Mouse (Mus musculus) thymus, postnatal 25 days (tissue): Measurements from ENCODE around the gene Nup107.

Experiments
- DNase-seq: peaks from one replicate; pipeline ENCODE4 v3.0.0; 2022

The Nup107 gene

GRCm38 (mm10) chr10:117776281-117777102, 16.0 kb downstream of the Nup107 start:
- no peak for DNase-seq

GRCm38 (mm10) chr10:117775401-117776144, 16.9 kb downstream of the Nup107 start:
- no peak for DNase-seq

GRCm38 (mm10) chr10:117774817-117775120, 17.7 kb downstream of the Nup107 start:
- no peak for DNase-seq

GRCm38 (mm10) chr10:117774011-117774816, 18.3 kb downstream of the Nup107 start:
- no peak for DNase-seq

GRCm38 (mm10) chr10:117773106-117773720, 19.3 kb downstream of the Nup107 start:
- no peak for DNase-seq

- no peak for DNase-seq
Measured at GRCm38 (mm10) chr10:117772364-117773105, 20.0 kb downstream of the Nup107 start.

GRCm38 (mm10) chr10:117771131-117771510, 21.4 kb downstream of the Nup107 start:
- no peak for DNase-seq

- DNase-seq, result no peak
Measured at GRCm38 (mm10) chr10:117770286-117771130, 22.0 kb downstream of the Nup107 start.

GRCm38 (mm10) chr10:117769541-117770285, 22.8 kb downstream of the Nup107 start:
- DNase-seq, result no peak

- no peak for DNase-seq
Measured at GRCm38 (mm10) chr10:117768141-117768440, 24.4 kb downstream of the Nup107 start.

- DNase-seq, result no peak
Measured at GRCm38 (mm10) chr10:117767286-117768140, 25.0 kb downstream of the Nup107 start.

- no peak for DNase-seq
Measured at GRCm38 (mm10) chr10:117766896-117767160, 25.7 kb downstream of the Nup107 start.

GRCm38 (mm10) chr10:117766111-117766895, 26.2 kb downstream of the Nup107 start:
- DNase-seq, result no peak

- no peak for DNase-seq
Measured at GRCm38 (mm10) chr10:117765116-117765894, 27.2 kb downstream of the Nup107 start.

- no peak for DNase-seq
Measured at GRCm38 (mm10) chr10:117764598-117764997, 27.9 kb downstream of the Nup107 start.

- no peak for DNase-seq
Measured at GRCm38 (mm10) chr10:117763588-117764190, 28.8 kb downstream of the Nup107 start.

GRCm38 (mm10) chr10:117762966-117763365, 29.5 kb downstream of the Nup107 start:
- DNase-seq, result no peak

GRCm38 (mm10) chr10:117762281-117762830, 30.1 kb downstream of the Nup107 start:
- DNase-seq, result no peak
